Mouse (Mus musculus): ENCODE measurements around the gene Tmed9. TPM values are rescaled to one million over a fixed set of nuclear protein-coding genes. Genes with fewer than 3 reads are reported as not detected.

Tmed9 gene
- total and polyA plus RNA-seq, 3 experiments: 56.7 to 172 (median 102) TPM

GRCm38 (mm10) chr13:55543447-55543846 lies 30.1 kb upstream of the Tmed9 start:
- Histone ChIP-seq H3K9me3 (replicated peaks) (no peaks in the 10 kb centered on the region), H3K36me3 (replicated peaks) (peaks cover 100% of the 10 kb centered on the region), H3K4me3 (ENCODE audit: low read depth, low read length) (no peak overlapping the region), H3K27me3 (ENCODE audit: insufficient read depth, low read length) (no peaks in the 10 kb centered on the region), H3K4me1 (ENCODE audit: insufficient read depth, low read depth, low read length) (peaks cover 9% of the 10 kb centered on the region)
- no peak for ATAC-seq (ENCODE audit: extremely low read depth, insufficient number of reproducible peaks, low FRiP score, poor library complexity, severe bottlenecking)
- TF ChIP-seq TAL1 (conservative IDR thresholded peaks at IDR 0.05; ENCODE audit: low read depth, low read length) (no peak), CTCF (IDR thresholded peaks at IDR 0.05; ENCODE audit: low read depth, low read length) (no peak), GATA2 (IDR thresholded peaks at IDR 0.05; ENCODE audit: borderline replicate concordance, low read depth, low read length) (no peak), POLR2AphosphoS5 (IDR thresholded peaks at IDR 0.05; ENCODE audit: insufficient replicate concordance, low read depth, low read length) (no peak), GATA1 (IDR thresholded peaks at IDR 0.05; ENCODE audit: borderline replicate concordance, low read length) (no peak)
- DNase-seq (ENCODE audit: low spot score): no peak

GRCm38 (mm10) chr13:55544792-55545191 lies 28.7 kb upstream of the Tmed9 start:
- no peak for ATAC-seq (ENCODE audit: extremely low read depth, insufficient number of reproducible peaks, low FRiP score, poor library complexity, severe bottlenecking)

GRCm38 (mm10) chr13:55547916-55548315 lies 25.6 kb upstream of the Tmed9 start:
- no peak overlapping the region for H3K4me3 ChIP-seq (ENCODE audit: low read depth, low read length)
- TF ChIP-seq CTCF (IDR thresholded peaks at IDR 0.05; ENCODE audit: low read depth, low read length) (no peak), GATA2 (IDR thresholded peaks at IDR 0.05; ENCODE audit: borderline replicate concordance, low read depth, low read length) (no peak), TAL1 (conservative IDR thresholded peaks at IDR 0.05; ENCODE audit: low read depth, low read length) (no peak), GATA1 (IDR thresholded peaks at IDR 0.05; ENCODE audit: borderline replicate concordance, low read length) (no peak), POLR2AphosphoS5 (IDR thresholded peaks at IDR 0.05; ENCODE audit: insufficient replicate concordance, low read depth, low read length) (no peak)
- DNase-seq (ENCODE audit: low spot score) (no peak), ATAC-seq (ENCODE audit: extremely low read depth, insufficient number of reproducible peaks, low FRiP score, poor library complexity, severe bottlenecking) (no peak)
- peaks cover 6% of the 10 kb centered on the region for H3K4me1 ChIP-seq (ENCODE audit: insufficient read depth, low read depth, low read length)
- H3K36me3 ChIP-seq (replicated peaks): peaks cover 98% of the 10 kb centered on the region
- no peaks in the 10 kb centered on the region for H3K9me3 ChIP-seq (replicated peaks)
- H3K27me3 ChIP-seq (ENCODE audit: insufficient read depth, low read length): no peaks in the 10 kb centered on the region

More at GRCm38 (mm10) chr13:55544792-55545191, 28.7 kb upstream of the Tmed9 start:
- no peaks in the 10 kb centered on the region for H3K27me3 ChIP-seq (ENCODE audit: insufficient read depth, low read length)
- no peak for TF ChIP-seq CTCF (IDR thresholded peaks at IDR 0.05; ENCODE audit: low read depth, low read length)
- no peak for TF ChIP-seq GATA1 (IDR thresholded peaks at IDR 0.05; ENCODE audit: borderline replicate concordance, low read length)
- no peak for TF ChIP-seq TAL1 (conservative IDR thresholded peaks at IDR 0.05; ENCODE audit: low read depth, low read length)
- no peak for TF ChIP-seq GATA2 (IDR thresholded peaks at IDR 0.05; ENCODE audit: borderline replicate concordance, low read depth, low read length)
- no peak for TF ChIP-seq POLR2AphosphoS5 (IDR thresholded peaks at IDR 0.05; ENCODE audit: insufficient replicate concordance, low read depth, low read length)
- peaks cover 100% of the 10 kb centered on the region for H3K36me3 ChIP-seq (replicated peaks)
- no peak overlapping the region for H3K4me3 ChIP-seq (ENCODE audit: low read depth, low read length)
- no peaks in the 10 kb centered on the region for H3K9me3 ChIP-seq (replicated peaks)
- DNase-seq (ENCODE audit: low spot score): no peak
- peaks cover 6% of the 10 kb centered on the region for H3K4me1 ChIP-seq (ENCODE audit: insufficient read depth, low read depth, low read length)

- no peak for ATAC-seq (ENCODE audit: extremely low read depth, insufficient number of reproducible peaks, low FRiP score, poor library complexity, severe bottlenecking)
- H3K36me3 ChIP-seq (replicated peaks): peaks cover 98% of the 10 kb centered on the region
- H3K4me1 ChIP-seq (ENCODE audit: insufficient read depth, low read depth, low read length): peaks cover 6% of the 10 kb centered on the region
- H3K9me3 ChIP-seq (replicated peaks): no peaks in the 10 kb centered on the region
- H3K27me3 ChIP-seq (ENCODE audit: insufficient read depth, low read length): no peaks in the 10 kb centered on the region
- TF ChIP-seq GATA2 (IDR thresholded peaks at IDR 0.05; ENCODE audit: borderline replicate concordance, low read depth, low read length) (no peak), POLR2AphosphoS5 (IDR thresholded peaks at IDR 0.05; ENCODE audit: insufficient replicate concordance, low read depth, low read length) (no peak), CTCF (IDR thresholded peaks at IDR 0.05; ENCODE audit: low read depth, low read length) (no peak), TAL1 (conservative IDR thresholded peaks at IDR 0.05; ENCODE audit: low read depth, low read length) (no peak), GATA1 (IDR thresholded peaks at IDR 0.05; ENCODE audit: borderline replicate concordance, low read length) (no peak)
- no peak overlapping the region for H3K4me3 ChIP-seq (ENCODE audit: low read depth, low read length)
- no peak for DNase-seq (ENCODE audit: low spot score)
These were observed 25.1 kb upstream of the Tmed9 start for GRCm38 (mm10) chr13:55548426-55548825.

- Histone ChIP-seq H3K4me3 (ENCODE audit: low read depth, low read length) (no peak overlapping the region), H3K9me3 (replicated peaks) (no peaks in the 10 kb centered on the region), H3K4me1 (ENCODE audit: insufficient read depth, low read depth, low read length) (peaks cover 6% of the 10 kb centered on the region), H3K36me3 (replicated peaks) (peaks cover 98% of the 10 kb centered on the region), H3K27me3 (ENCODE audit: insufficient read depth, low read length) (no peaks in the 10 kb centered on the region)
- no peak for ATAC-seq (ENCODE audit: extremely low read depth, insufficient number of reproducible peaks, low FRiP score, poor library complexity, severe bottlenecking)
- TF ChIP-seq CTCF (IDR thresholded peaks at IDR 0.05; ENCODE audit: low read depth, low read length): no peak
- no peak for TF ChIP-seq TAL1 (conservative IDR thresholded peaks at IDR 0.05; ENCODE audit: low read depth, low read length)
- TF ChIP-seq GATA2 (IDR thresholded peaks at IDR 0.05; ENCODE audit: borderline replicate concordance, low read depth, low read length): no peak
- TF ChIP-seq POLR2AphosphoS5 (IDR thresholded peaks at IDR 0.05; ENCODE audit: insufficient replicate concordance, low read depth, low read length): no peak
- no peak for TF ChIP-seq GATA1 (IDR thresholded peaks at IDR 0.05; ENCODE audit: borderline replicate concordance, low read length)
- no peak for DNase-seq (ENCODE audit: low spot score)
These were observed 24.5 kb upstream of the Tmed9 start for GRCm38 (mm10) chr13:55549061-55549460.

- Histone ChIP-seq H3K9me3 (replicated peaks) (no peaks in the 10 kb centered on the region), H3K4me3 (ENCODE audit: low read depth, low read length) (no peak overlapping the region), H3K27me3 (ENCODE audit: insufficient read depth, low read length) (no peaks in the 10 kb centered on the region), H3K36me3 (replicated peaks) (peaks cover 88% of the 10 kb centered on the region), H3K4me1 (ENCODE audit: insufficient read depth, low read depth, low read length) (no peaks in the 10 kb centered on the region)
- ATAC-seq (ENCODE audit: extremely low read depth, insufficient number of reproducible peaks, low FRiP score, poor library complexity, severe bottlenecking) (no peak), DNase-seq (ENCODE audit: low spot score) (no peak)
- TF ChIP-seq CTCF (IDR thresholded peaks at IDR 0.05; ENCODE audit: low read depth, low read length) (no peak), POLR2AphosphoS5 (IDR thresholded peaks at IDR 0.05; ENCODE audit: insufficient replicate concordance, low read depth, low read length) (no peak), GATA2 (IDR thresholded peaks at IDR 0.05; ENCODE audit: borderline replicate concordance, low read depth, low read length) (no peak), TAL1 (conservative IDR thresholded peaks at IDR 0.05; ENCODE audit: low read depth, low read length) (no peak), GATA1 (IDR thresholded peaks at IDR 0.05; ENCODE audit: borderline replicate concordance, low read length) (no peak)
These were observed 17.6 kb upstream of the Tmed9 start for GRCm38 (mm10) chr13:55555921-55556320.

Data from G1E (cell line).